Mouse (Mus musculus) C2C12 (cell line): ENCODE data around the gene Srrd.

Experiments used
- MYOD1 ChIP-seq: IDR thresholded peaks from one replicate; pipeline ENCODE4 v1.6.1; 2011; ENCODE audit warnings: low read depth; ENCODE audit not compliant: control insufficient read depth, insufficient read length
- MYOG ChIP-seq: IDR thresholded peaks from one replicate; pipeline ENCODE4 v1.6.1; 2011; ENCODE audit not compliant: control insufficient read depth, insufficient read length; ENCODE audit errors: extremely low read depth
- USF1 ChIP-seq: IDR thresholded peaks from one replicate; pipeline ENCODE4 v1.6.1; 2011; ENCODE audit warnings: low read depth, mild to moderate bottlenecking, control low read depth, moderate library complexity

DNA sequence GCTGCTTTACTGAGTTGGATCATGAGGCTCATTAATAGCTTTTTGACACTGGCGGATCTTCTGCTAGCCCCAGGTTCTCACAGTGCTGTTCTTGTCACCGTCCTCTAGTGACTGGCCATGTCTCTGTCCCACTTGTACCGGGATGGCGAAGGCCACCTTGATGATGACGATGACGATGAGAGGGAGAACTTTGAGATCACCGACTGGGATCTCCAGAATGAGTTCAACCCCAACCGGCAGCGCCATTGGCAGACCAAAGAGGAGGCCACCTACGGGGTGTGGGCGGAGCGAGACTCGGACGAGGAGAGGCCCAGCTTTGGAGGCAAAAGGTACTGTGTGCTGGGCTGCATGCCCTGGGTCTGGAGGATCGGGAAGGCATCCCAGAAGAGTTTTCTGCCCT, 15.0 kb downstream of the Srrd start:
- TF ChIP-seq MYOD1 (no peak), USF1 (no peak), MYOG (no peak)
